Mouse (Mus musculus) heart, embryonic 16.5 days (tissue): ENCODE measurements around the gene Zfyve26. TPM values are rescaled to one million over a fixed set of nuclear protein-coding genes. Genes with fewer than 3 reads are reported as not detected.
A peak's percentile ranks its signal among the peaks of the same experiment; 100 is the strongest.
"Not testable (repeated sequence)": the region's sequence is repeated elsewhere in the genome, so short reads cannot be mapped to it uniquely, and the experiment has no call there.

Experiments used
- ATAC-seq: fragments of 200-750 bp; cut with Nextera tagmentation; replicated peaks from 2 replicates; pipeline ENCODE4 v1.8.0; 2017; ENCODE audit warnings: moderate number of reproducible peaks; ENCODE audit not compliant: insufficient read depth, low FRiP score; ENCODE audit errors: extremely low read depth
- H3K27ac ChIP-seq: fragments of 300-500 bp; sonication (generic); 2 replicates; pipeline ENCODE4 v1.5.1; 2014; ENCODE audit warnings: mild to moderate bottlenecking, low read length, control low read depth, moderate library complexity
- H3K27me3 ChIP-seq: fragments of 300-500 bp; sonication (generic); 2 replicates; pipeline ENCODE4 v1.6.1; 2014; ENCODE audit warnings: low read length, mixed read lengths; ENCODE audit not compliant: control insufficient read depth, insufficient read depth
- H3K36me3 ChIP-seq: fragments of 300-500 bp; sonication (generic); 2 replicates; pipeline ENCODE4 v1.6.1; 2014; ENCODE audit not compliant: control insufficient read depth, insufficient read depth
- H3K4me1 ChIP-seq: fragments of 300-500 bp; sonication (generic); 2 replicates; pipeline ENCODE4 v1.6.1; 2014; ENCODE audit warnings: low read length, mixed read lengths; ENCODE audit not compliant: control insufficient read depth, insufficient read depth
- H3K4me2 ChIP-seq: fragments of 300-500 bp; sonication (generic); 2 replicates; pipeline ENCODE4 v1.6.1; 2014; ENCODE audit warnings: low read depth, mild to moderate bottlenecking, control low read depth, low read length
- H3K4me3 ChIP-seq: fragments of 300-500 bp; sonication (generic); 2 replicates; pipeline ENCODE4 v1.5.1; 2014; ENCODE audit warnings: mild to moderate bottlenecking, control low read depth, low read length
- H3K9ac ChIP-seq: fragments of 300-500 bp; sonication (generic); 2 replicates; pipeline ENCODE4 v1.6.1; 2014; ENCODE audit warnings: low read length, control low read depth
- H3K9me3 ChIP-seq: fragments of 300-500 bp; sonication (generic); replicated peaks from 2 replicates; pipeline ENCODE4 v1.6.1; 2016; ENCODE audit warnings: low read length; ENCODE audit not compliant: control insufficient read depth
- WGBS: fragments of 180-500 bp; shearing (Covaris S2); extraction: QIAGEN DNeasy Blood & Tissue Kit; methylation state at CpG from one replicate; pipeline ENCODE4 v1.1.7; 2014; 5-methylcytosine and 5-hydroxymethylcytosine counted together
- polyA plus RNA-seq: library from polyadenylated mRNA; unstranded; fragments of >200 nt; fragmentation: Nextera tagmentation; extraction: Ambion mirVana; gene quantifications from 2 replicates; pipeline ENCODE4 v1.2.1, GENCODE M21; 2015

Gene Zfyve26
- polyA plus RNA-seq, 1 experiment from 2014 or later, result 8.7 TPM

DNA sequence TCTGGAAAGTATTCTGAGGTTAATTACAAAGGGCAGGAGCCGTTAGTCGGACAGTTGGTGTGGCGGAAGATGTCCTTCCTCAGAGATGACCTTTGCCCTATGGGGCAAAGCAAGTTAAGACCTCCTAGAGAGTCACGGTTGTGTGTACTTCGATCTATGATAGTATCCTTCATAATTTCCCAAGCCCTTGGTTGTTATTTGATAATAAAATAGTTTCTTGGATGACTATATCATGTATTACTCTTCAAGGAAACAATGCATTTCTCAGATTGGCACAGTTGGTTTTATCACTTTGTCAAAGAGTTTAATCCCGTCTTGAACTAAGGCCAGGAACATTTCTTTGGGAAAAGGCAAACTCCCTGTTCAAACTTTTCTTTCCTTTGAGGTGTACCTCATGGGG, 103.9 kb downstream of the Zfyve26 start, which contains the start of gene Rdh11:
Gene Rdh11 (minus strand): TSS at position 101 of the 400 bp plus-strand sequence.
- Histone ChIP-seq H3K27ac (peak within 1 kb of the TSS; percentile 52), H3K9me3 (no peaks in the 10 kb centered on the region), H3K4me1 (peaks cover 11% of the 10 kb centered on the region), H3K9ac (peak within 1 kb of the TSS; percentile 82), H3K27me3 (no peaks in the 10 kb centered on the region), H3K4me2 (peak within 1 kb of the TSS; percentile 98), H3K4me3 (peak within 1 kb of the TSS; percentile 68), H3K36me3 (peaks cover 11% of the 10 kb centered on the region)
- WGBS, result 60% methylated on average over 6 of the region's 6 CpGs
- ATAC-seq, result 0 out of 2 replicates have a peak, but pooled peaks have one; percentile 1

DNA sequence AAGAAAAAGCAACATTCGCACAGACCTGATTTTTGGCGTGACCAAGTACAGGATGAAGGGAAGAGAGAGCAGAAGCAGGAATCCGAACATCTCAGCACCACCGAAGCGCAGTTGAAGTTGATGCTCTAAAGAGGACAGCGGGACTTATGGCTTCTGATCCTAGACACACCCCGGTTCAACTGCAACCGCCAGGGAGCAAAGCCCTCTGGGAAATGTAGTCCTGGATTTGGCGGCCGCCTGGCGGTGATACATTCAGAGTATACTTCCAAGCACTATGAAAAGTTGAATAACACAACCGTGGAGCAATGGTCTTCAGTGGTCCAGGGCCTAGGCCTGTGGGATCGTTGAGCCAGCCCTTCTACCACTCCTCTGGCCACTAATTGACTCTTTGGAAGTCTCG, 104.4 kb downstream of the Zfyve26 start:
- Histone ChIP-seq H3K9ac (peak overlapping the region; percentile 82), H3K4me3 (peak overlapping the region; percentile 68), H3K4me1 (peaks cover 11% of the 10 kb centered on the region), H3K4me2 (peak overlapping the region; percentile 98), H3K27me3 (no peaks in the 10 kb centered on the region), H3K36me3 (peaks cover 11% of the 10 kb centered on the region), H3K27ac (no peak overlapping the region; the same call in none of the 2 replicates), H3K9me3 (no peaks in the 10 kb centered on the region)
- 6% methylated on average over 14 of the region's 14 CpGs for WGBS
- ATAC-seq, result peak; percentile 86

DNA sequence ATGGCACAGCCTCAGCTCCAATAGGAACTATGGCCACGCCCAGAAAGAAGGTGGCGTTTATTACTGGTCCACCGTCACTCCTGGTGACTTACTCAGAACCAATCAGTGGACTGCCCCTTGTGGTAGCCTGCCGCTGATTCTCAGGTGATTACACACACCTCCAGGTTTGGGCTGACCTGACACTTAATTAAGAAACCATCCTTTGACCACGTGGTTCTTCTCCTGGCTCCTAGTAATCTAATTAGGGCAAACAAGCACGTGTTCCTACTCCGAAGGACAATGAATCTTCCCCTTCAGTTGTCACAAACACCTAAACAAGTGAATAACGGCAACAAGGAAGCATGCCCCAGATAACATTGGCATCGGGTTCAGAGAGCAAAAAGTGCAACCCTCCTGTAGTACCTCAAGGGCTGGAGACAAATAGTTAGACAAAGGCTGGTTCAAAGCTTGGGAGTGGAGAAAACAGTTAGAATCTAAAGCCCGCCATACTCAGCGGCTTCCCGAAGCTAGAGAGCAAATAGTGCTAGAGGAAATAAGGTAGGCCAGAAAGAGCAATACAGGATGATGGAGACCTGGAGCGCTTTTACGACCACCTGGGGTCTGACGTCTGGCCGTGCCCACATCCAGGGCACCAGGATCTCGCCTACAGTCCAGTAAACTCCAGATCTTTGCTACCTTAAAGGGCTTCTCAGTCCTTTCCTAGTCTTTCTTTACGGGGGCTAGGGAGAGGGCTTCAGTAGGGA, 105.0 kb downstream of the Zfyve26 start:
- H3K4me3 ChIP-seq, result peak overlapping the region; percentile 68
- ATAC-seq, result peak; percentile 68
- no peaks in the 10 kb centered on the region for H3K27me3 ChIP-seq
- H3K4me2 ChIP-seq, result peak overlapping the region; percentile 98
- H3K4me1 ChIP-seq, result peaks cover 11% of the 10 kb centered on the region
- under 1% methylated on average over 18 of the region's 18 CpGs for WGBS
- no peaks in the 10 kb centered on the region for H3K9me3 ChIP-seq
- H3K9ac ChIP-seq, result peak overlapping the region; percentile 82
- peak overlapping the region; percentile 52 for H3K27ac ChIP-seq
- peaks cover 15% of the 10 kb centered on the region for H3K36me3 ChIP-seq

DNA sequence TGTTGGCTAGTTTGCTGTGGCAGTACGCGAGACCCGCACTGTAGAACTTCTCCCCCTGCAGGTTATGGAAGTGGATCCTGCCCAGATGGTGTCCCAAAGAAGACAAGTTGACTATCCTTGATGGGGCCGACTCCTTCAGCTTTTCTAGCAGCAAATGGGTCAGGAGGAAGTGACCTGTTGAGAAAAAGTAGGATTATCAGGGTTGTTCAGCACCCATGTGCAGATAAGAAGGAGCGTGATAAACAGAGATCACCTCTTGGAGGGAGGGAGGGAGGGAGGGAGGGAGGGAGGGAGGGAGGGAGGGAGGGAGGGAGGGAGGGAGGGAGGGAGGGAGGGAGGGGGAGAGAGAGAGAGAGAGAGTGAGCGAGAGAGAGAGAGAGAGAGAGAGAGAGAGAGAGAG, 110.9 kb downstream of the Zfyve26 start:
- H3K27me3 ChIP-seq, H3K27ac ChIP-seq, H3K4me2 ChIP-seq, H3K9ac ChIP-seq, H3K9me3 ChIP-seq, H3K4me1 ChIP-seq, H3K4me3 ChIP-seq, ATAC-seq: not testable (repeated sequence)
- peaks cover 59% of the 10 kb centered on the region for H3K36me3 ChIP-seq
- 82% methylated on average over 4 of the region's 6 CpGs for WGBS

Other genes with a start within 250 kb of the Zfyve26 start
- 12.2 and 15.3 TPM in 2 replicates for gene Pigh, start 206.7 kb downstream of the Zfyve26 start, polyA plus RNA-seq
- gene Arg2, start 165.5 kb downstream of the Zfyve26 start, polyA plus RNA-seq, result 0.67 and 0.99 TPM in 2 replicates
- gene Vti1b, start 123.6 kb downstream of the Zfyve26 start, polyA plus RNA-seq, result 85.3 and 98.8 TPM in 2 replicates
- 13.2 and 13.8 TPM in 2 replicates for gene Rdh11, start 104.0 kb downstream of the Zfyve26 start, polyA plus RNA-seq
- gene Rdh12, start 87.4 kb downstream of the Zfyve26 start, polyA plus RNA-seq, result 0.71 and 1.1 TPM in 2 replicates
- 5.0 and 5.3 TPM in 2 replicates for gene Rad51b, start 978 bp upstream of the Zfyve26 start, polyA plus RNA-seq